Mouse (Mus musculus) heart, postnatal 0 days (tissue): ENCODE measurements around the gene Tmem222. TPM values are rescaled to one million over a fixed set of nuclear protein-coding genes. Genes with fewer than 3 reads are reported as not detected.

ENCODE experiments used
- ATAC-seq: fragments of 200-750 bp; cut with Nextera tagmentation; 2 replicates; pipeline ENCODE4 v1.8.0; 2017; ENCODE audit warnings: low read depth, moderate number of reproducible peaks, moderate library complexity; ENCODE audit not compliant: insufficient read depth
- DNase-seq: peaks from one replicate; pipeline ENCODE4 v3.0.0-alpha.2; 2016; ENCODE audit warnings: low spot score
- H3K27ac ChIP-seq: fragments of 300-500 bp; sonication (generic); 2 replicates; pipeline ENCODE4 v1.5.1; 2014; ENCODE audit warnings: low read depth, mild to moderate bottlenecking
- H3K27me3 ChIP-seq: fragments of 300-500 bp; sonication (generic); 2 replicates; pipeline ENCODE4 v1.6.1; 2014; ENCODE audit warnings: low read length, mixed read lengths; ENCODE audit not compliant: control insufficient read depth, insufficient read depth
- H3K36me3 ChIP-seq: fragments of 300-500 bp; sonication (generic); replicated peaks from 2 replicates; pipeline ENCODE4 v1.6.1; 2014; ENCODE audit warnings: low read length, mixed read lengths; ENCODE audit not compliant: control insufficient read depth, insufficient read depth
- H3K4me1 ChIP-seq: fragments of 300-500 bp; sonication (generic); 2 replicates; pipeline ENCODE4 v1.6.1; 2014; ENCODE audit warnings: antibody characterized with exemption; ENCODE audit not compliant: control insufficient read depth, insufficient read depth
- H3K4me2 ChIP-seq: fragments of 300-500 bp; sonication (generic); 2 replicates; pipeline ENCODE4 v1.6.1; 2014; ENCODE audit warnings: low read depth, mild to moderate bottlenecking, low read length, moderate library complexity
- H3K4me3 ChIP-seq: fragments of 300-500 bp; sonication (generic); 2 replicates; pipeline ENCODE4 v1.5.1; 2014; ENCODE audit warnings: low read depth, low read length
- H3K9ac ChIP-seq: fragments of 300-500 bp; sonication (generic); replicated peaks from 2 replicates; pipeline ENCODE4 v1.6.1; 2014; ENCODE audit warnings: low read depth, low read length, mixed read lengths
- H3K9me3 ChIP-seq: fragments of 300-500 bp; sonication (generic); replicated peaks from 2 replicates; pipeline ENCODE4 v1.6.1; 2016; ENCODE audit warnings: low read length; ENCODE audit not compliant: control insufficient read depth
- CTCF ChIP-seq: IDR thresholded peaks from 2 replicates; pipeline ENCODE4 v1.5.1; 2016; ENCODE audit warnings: antibody characterized with exemption, control low read depth, low read depth
- EP300 ChIP-seq: IDR thresholded peaks from 2 replicates; pipeline ENCODE4 v1.6.1; 2016; ENCODE audit warnings: antibody characterized with exemption, low read depth
- WGBS: fragments of 180-500 bp; shearing (Covaris S2); extraction: QIAGEN DNeasy Blood & Tissue Kit; methylation state at CpG from one replicate; pipeline ENCODE4 v1.1.7; 2014; 5-methylcytosine and 5-hydroxymethylcytosine counted together
- polyA plus RNA-seq: library from polyadenylated mRNA; unstranded; fragments of >200 nt; fragmentation: Nextera tagmentation; extraction: Ambion mirVana; gene quantifications from 2 replicates; pipeline ENCODE4 v1.2.1, GENCODE M21; 2015
- total RNA-seq: library from RNA; depleted of rRNA; stranded (reverse); fragments of >200 nt; gene quantifications from 2 replicates; pipeline ENCODE4 v1.2.3, GENCODE M21; 2014; ENCODE audit warnings: low replicate concordance

The Tmem222 gene
- total and polyA plus RNA-seq, 2 experiments from 2014 or later: 45.0 to 103 TPM

GRCm38 (mm10) chr4:133292901-133293843, 15.6 kb upstream of the Tmem222 start:
- no peak for DNase-seq
- no peak overlapping the region for H3K9ac ChIP-seq
- H3K9me3 ChIP-seq: no peaks in the 10 kb centered on the region
- no peak overlapping the region for H3K4me2 ChIP-seq
- no peak overlapping the region for H3K27ac ChIP-seq
- peaks cover 41% of the 10 kb centered on the region for H3K36me3 ChIP-seq
- TF ChIP-seq EP300 (no peak), CTCF (no peak)
- no peaks in the 10 kb centered on the region for H3K27me3 ChIP-seq
- H3K4me3 ChIP-seq: no peak overlapping the region
- no peak for ATAC-seq
- WGBS: 56% methylated on average over 24 of the region's 24 CpGs
- no peaks in the 10 kb centered on the region for H3K4me1 ChIP-seq

- no peaks in the 10 kb centered on the region for H3K27me3 ChIP-seq
- H3K36me3 ChIP-seq: peaks cover 39% of the 10 kb centered on the region
- no peak overlapping the region for H3K9ac ChIP-seq
- no peak for DNase-seq
- no peaks in the 10 kb centered on the region for H3K4me1 ChIP-seq
- no peaks in the 10 kb centered on the region for H3K9me3 ChIP-seq
- no peak overlapping the region for H3K4me3 ChIP-seq
- 89% methylated on average over 4 of the region's 4 CpGs for WGBS
- no peak overlapping the region for H3K27ac ChIP-seq
- no peak for TF ChIP-seq EP300
- no peak for TF ChIP-seq CTCF
- ATAC-seq: no peak
- H3K4me2 ChIP-seq: no peak overlapping the region
Observed at GRCm38 (mm10) chr4:133292405-133292804, 14.8 kb upstream of the Tmem222 start.

- no peaks in the 10 kb centered on the region for H3K4me1 ChIP-seq
- TF ChIP-seq CTCF (no peak), EP300 (no peak)
- H3K9me3 ChIP-seq: no peaks in the 10 kb centered on the region
- ATAC-seq: no peak
- DNase-seq: no peak
- no peak overlapping the region for H3K9ac ChIP-seq
- H3K4me3 ChIP-seq: no peak overlapping the region
- H3K36me3 ChIP-seq: peaks cover 27% of the 10 kb centered on the region
- H3K27me3 ChIP-seq: no peaks in the 10 kb centered on the region
- WGBS: 83% methylated on average over 1 of the region's 1 CpGs
- no peak overlapping the region for H3K27ac ChIP-seq
- no peak overlapping the region for H3K4me2 ChIP-seq
Observed at GRCm38 (mm10) chr4:133291255-133291654, 13.7 kb upstream of the Tmem222 start.

GRCm38 (mm10) chr4:133286476-133287077, 9.0 kb upstream of the Tmem222 start:
- Histone ChIP-seq H3K27me3 (no peaks in the 10 kb centered on the region), H3K4me1 (0 out of 2 replicates have a peak, but pooled peaks cover 6% of the 10 kb centered on the region), H3K4me2 (no peak overlapping the region), H3K9me3 (no peaks in the 10 kb centered on the region), H3K9ac (no peak overlapping the region), H3K36me3 (no peaks in the 10 kb centered on the region), H3K4me3 (no peak overlapping the region), H3K27ac (no peak overlapping the region)
- 61% methylated on average over 4 of the region's 4 CpGs for WGBS
- ATAC-seq: no peak
- DNase-seq: no peak
- TF ChIP-seq EP300 (no peak), CTCF (no peak)

GRCm38 (mm10) chr4:133285950-133286349, 8.4 kb upstream of the Tmem222 start:
- no peak overlapping the region for H3K4me2 ChIP-seq
- TF ChIP-seq CTCF: no peak
- no peak for TF ChIP-seq EP300
- H3K9ac ChIP-seq: no peak overlapping the region
- no peaks in the 10 kb centered on the region for H3K9me3 ChIP-seq
- no peaks in the 10 kb centered on the region for H3K36me3 ChIP-seq
- DNase-seq (no peak), ATAC-seq (peak; percentile 36; the same call in 1 of the 2 replicates)
- H3K27ac ChIP-seq: no peak overlapping the region
- no peak overlapping the region for H3K4me3 ChIP-seq
- H3K4me1 ChIP-seq: 0 out of 2 replicates have a peak, but pooled peaks cover 6% of the 10 kb centered on the region
- H3K27me3 ChIP-seq: no peaks in the 10 kb centered on the region
- 25% methylated on average over 5 of the region's 5 CpGs for WGBS
